Mouse (Mus musculus): ENCODE data around the gene Rplp1. TPM values are rescaled to one million over a fixed set of nuclear protein-coding genes. Genes with fewer than 3 reads are reported as not detected.

Rplp1 gene
- polyA plus RNA-seq, 1 experiment, result 1,116 TPM

DNA sequence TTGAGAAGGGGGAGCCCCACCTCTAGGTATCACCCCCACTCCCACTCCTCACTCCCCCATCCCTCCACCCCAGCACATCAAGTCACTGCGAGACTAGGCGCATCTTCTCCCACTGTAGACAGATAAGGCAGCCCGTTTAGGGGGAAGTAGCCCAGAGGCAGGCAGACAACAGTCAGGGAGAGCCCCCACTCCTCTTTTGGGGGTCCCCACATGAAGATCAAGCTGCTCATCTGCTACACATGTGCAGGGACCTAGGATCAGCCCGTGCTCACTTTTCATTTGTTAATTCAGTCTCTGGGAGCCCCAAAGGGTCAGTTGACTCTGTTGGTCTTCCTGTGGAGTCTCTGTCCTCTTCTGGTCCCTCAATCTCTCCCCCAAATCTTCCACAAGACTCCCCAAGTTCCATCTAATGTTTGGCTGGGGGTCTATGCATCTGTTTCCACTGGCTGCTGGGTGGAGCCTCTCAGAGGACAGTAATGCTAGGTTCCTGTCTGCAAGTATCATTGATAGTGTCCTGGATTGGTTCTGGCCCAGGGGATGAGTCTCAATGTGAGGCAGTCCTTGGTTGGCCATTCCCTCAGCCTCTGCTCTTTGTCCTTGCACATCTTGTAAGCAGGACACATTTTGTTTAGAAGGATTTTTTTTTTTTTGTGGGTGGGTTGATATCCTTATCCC, 6.6 kb downstream of the Rplp1 start:
- TF ChIP-seq CTCF (IDR thresholded peaks at IDR 0.05; ENCODE audit: insufficient read depth, low read depth, low read length), result no peak
- no peak for TF ChIP-seq POLR2A (IDR thresholded peaks at IDR 0.05; ENCODE audit: insufficient read depth, low read depth, low read length)
- H3K4me1 ChIP-seq (ENCODE audit: control insufficient read depth, insufficient read depth, low read length), result peaks cover 3% of the 10 kb centered on the region; the same call in 1 of the 2 replicates
- no peak overlapping the region for H3K27ac ChIP-seq (ENCODE audit: insufficient read depth, low read depth, low read length)
- H3K4me3 ChIP-seq (ENCODE audit: insufficient read depth, low read depth, low read length), result no peak overlapping the region
- 84% methylated on average over 4 of the region's 4 CpGs for WGBS

DNA sequence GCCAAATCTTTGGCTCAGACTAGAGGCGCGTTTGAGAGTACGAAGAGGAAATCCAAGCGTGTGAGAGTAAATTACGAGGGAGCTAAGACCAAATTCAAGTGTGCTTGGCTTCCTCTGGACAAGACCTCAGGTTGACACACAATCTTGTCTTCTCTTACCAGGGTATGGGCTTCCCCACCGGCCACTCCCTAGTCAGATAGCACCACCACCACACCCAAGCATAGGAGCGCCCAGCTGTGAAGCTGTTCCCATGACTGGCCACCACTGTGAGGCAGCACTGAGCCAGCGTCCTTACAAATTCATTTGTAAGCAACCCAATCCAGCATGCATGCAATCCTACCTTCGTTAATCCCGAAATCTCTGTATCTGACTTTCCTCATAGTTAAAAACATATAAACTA, 7.4 kb downstream of the Rplp1 start:
- H3K27ac ChIP-seq (ENCODE audit: insufficient read depth, low read depth, low read length), result no peak overlapping the region
- TF ChIP-seq CTCF (IDR thresholded peaks at IDR 0.05; ENCODE audit: insufficient read depth, low read depth, low read length) (no peak), POLR2A (IDR thresholded peaks at IDR 0.05; ENCODE audit: insufficient read depth, low read depth, low read length) (no peak)
- 71% methylated on average over 10 of the region's 10 CpGs for WGBS
- no peak overlapping the region for H3K4me3 ChIP-seq (ENCODE audit: insufficient read depth, low read depth, low read length)
- H3K4me1 ChIP-seq (ENCODE audit: control insufficient read depth, insufficient read depth, low read length), result peaks cover 9% of the 10 kb centered on the region

- Histone ChIP-seq H3K4me3 (ENCODE audit: insufficient read depth, low read depth, low read length) (no peak overlapping the region), H3K4me1 (ENCODE audit: control insufficient read depth, insufficient read depth, low read length) (peaks cover 9% of the 10 kb centered on the region), H3K27ac (ENCODE audit: insufficient read depth, low read depth, low read length) (no peak overlapping the region)
- TF ChIP-seq POLR2A (IDR thresholded peaks at IDR 0.05; ENCODE audit: insufficient read depth, low read depth, low read length) (no peak), CTCF (IDR thresholded peaks at IDR 0.05; ENCODE audit: insufficient read depth, low read depth, low read length) (no peak)
- WGBS, result 74% methylated on average over 5 of the region's 5 CpGs
Observed at GRCm38 (mm10) chr9:61905576-61905975, 8.8 kb downstream of the Rplp1 start.

GRCm38 (mm10) chr9:61904201-61904600, 10.1 kb downstream of the Rplp1 start:
- no peak overlapping the region for H3K27ac ChIP-seq (ENCODE audit: insufficient read depth, low read depth, low read length)
- TF ChIP-seq POLR2A (IDR thresholded peaks at IDR 0.05; ENCODE audit: insufficient read depth, low read depth, low read length), result no peak
- no peak for TF ChIP-seq CTCF (IDR thresholded peaks at IDR 0.05; ENCODE audit: insufficient read depth, low read depth, low read length)
- 71% methylated on average over 7 of the region's 7 CpGs for WGBS
- H3K4me3 ChIP-seq (ENCODE audit: insufficient read depth, low read depth, low read length), result no peak overlapping the region
- H3K4me1 ChIP-seq (ENCODE audit: control insufficient read depth, insufficient read depth, low read length), result peaks cover 13% of the 10 kb centered on the region

GRCm38 (mm10) chr9:61902445-61902844, 11.9 kb downstream of the Rplp1 start:
- Histone ChIP-seq H3K27ac (ENCODE audit: insufficient read depth, low read depth, low read length) (no peak overlapping the region), H3K4me1 (ENCODE audit: control insufficient read depth, insufficient read depth, low read length) (peaks cover 13% of the 10 kb centered on the region), H3K4me3 (ENCODE audit: insufficient read depth, low read depth, low read length) (no peak overlapping the region)
- 35% methylated on average over 9 of the region's 9 CpGs for WGBS
- no peak for TF ChIP-seq POLR2A (IDR thresholded peaks at IDR 0.05; ENCODE audit: insufficient read depth, low read depth, low read length)
- no peak for TF ChIP-seq CTCF (IDR thresholded peaks at IDR 0.05; ENCODE audit: insufficient read depth, low read depth, low read length)

GRCm38 (mm10) chr9:61901574-61901973, 12.8 kb downstream of the Rplp1 start:
- Histone ChIP-seq H3K27ac (ENCODE audit: insufficient read depth, low read depth, low read length) (no peak overlapping the region), H3K4me1 (ENCODE audit: control insufficient read depth, insufficient read depth, low read length) (peaks cover 13% of the 10 kb centered on the region), H3K4me3 (ENCODE audit: insufficient read depth, low read depth, low read length) (no peak overlapping the region)
- 89% methylated on average over 4 of the region's 4 CpGs for WGBS
- TF ChIP-seq CTCF (IDR thresholded peaks at IDR 0.05; ENCODE audit: insufficient read depth, low read depth, low read length) (no peak), POLR2A (IDR thresholded peaks at IDR 0.05; ENCODE audit: insufficient read depth, low read depth, low read length) (no peak)

DNA sequence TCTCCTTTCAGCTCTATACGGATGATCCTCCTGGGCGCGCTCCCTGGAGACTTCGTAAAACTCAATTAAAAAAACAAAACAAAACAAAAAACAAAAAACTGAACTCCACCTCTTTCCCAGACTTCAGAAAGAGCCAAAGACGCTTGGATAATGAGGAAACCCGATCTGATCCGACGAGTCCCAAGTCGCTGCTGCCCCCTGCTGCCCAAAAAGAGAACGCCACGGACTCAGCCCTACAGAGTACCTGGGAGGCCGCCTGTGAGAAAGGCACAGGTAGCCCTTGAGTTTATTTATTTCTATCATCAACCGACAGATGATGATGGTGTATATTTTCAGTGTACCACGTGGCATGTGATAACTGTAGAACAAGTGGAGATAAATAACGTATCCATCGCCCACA, 14.5 kb downstream of the Rplp1 start:
- TF ChIP-seq CTCF (IDR thresholded peaks at IDR 0.05; ENCODE audit: insufficient read depth, low read depth, low read length) (peak; percentile 81; the same call in 1 of the 2 replicates), POLR2A (IDR thresholded peaks at IDR 0.05; ENCODE audit: insufficient read depth, low read depth, low read length) (no peak)
- Histone ChIP-seq H3K4me1 (ENCODE audit: control insufficient read depth, insufficient read depth, low read length) (peaks cover 13% of the 10 kb centered on the region), H3K4me3 (ENCODE audit: insufficient read depth, low read depth, low read length) (no peak overlapping the region), H3K27ac (ENCODE audit: insufficient read depth, low read depth, low read length) (no peak overlapping the region)
- WGBS, result 10% methylated on average over 16 of the region's 16 CpGs

DNA sequence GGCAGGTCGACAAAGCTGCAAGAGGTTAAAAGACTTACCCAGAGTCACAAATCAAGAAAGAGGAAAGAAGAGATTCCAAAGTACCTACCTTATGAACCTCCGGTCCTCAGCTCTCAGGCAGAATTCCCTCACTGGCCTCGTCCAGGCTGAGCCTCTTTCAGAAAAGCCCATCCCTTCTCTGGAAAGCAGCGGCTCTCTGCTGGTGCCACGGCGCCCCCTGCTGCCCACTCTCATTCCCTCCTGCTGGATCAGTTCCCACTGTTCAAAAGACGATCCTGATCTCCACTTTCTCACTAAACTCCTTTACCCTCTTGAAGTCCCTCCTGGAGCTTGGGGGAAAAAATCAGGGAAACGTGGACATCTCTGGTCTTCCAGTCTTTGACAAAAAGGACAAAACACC, 15.9 kb downstream of the Rplp1 start:
- WGBS, result under 1% methylated on average over 7 of the region's 8 CpGs
- TF ChIP-seq CTCF (IDR thresholded peaks at IDR 0.05; ENCODE audit: insufficient read depth, low read depth, low read length) (peak; percentile 86), POLR2A (IDR thresholded peaks at IDR 0.05; ENCODE audit: insufficient read depth, low read depth, low read length) (no peak)
- Histone ChIP-seq H3K27ac (ENCODE audit: insufficient read depth, low read depth, low read length) (no peak overlapping the region), H3K4me3 (ENCODE audit: insufficient read depth, low read depth, low read length) (no peak overlapping the region), H3K4me1 (ENCODE audit: control insufficient read depth, insufficient read depth, low read length) (peaks cover 13% of the 10 kb centered on the region)

GRCm38 (mm10) chr9:61895014-61895413, 19.3 kb downstream of the Rplp1 start:
- WGBS, result 87% methylated on average over 8 of the region's 8 CpGs
- no peak for TF ChIP-seq POLR2A (IDR thresholded peaks at IDR 0.05; ENCODE audit: insufficient read depth, low read depth, low read length)
- no peak for TF ChIP-seq CTCF (IDR thresholded peaks at IDR 0.05; ENCODE audit: insufficient read depth, low read depth, low read length)
- H3K4me3 ChIP-seq (ENCODE audit: insufficient read depth, low read depth, low read length), result no peak overlapping the region

More at GRCm38 (mm10) chr9:61895014-61895413, 19.3 kb downstream of the Rplp1 start:
- peaks cover 4% of the 10 kb centered on the region; the same call in 1 of the 2 replicates for H3K4me1 ChIP-seq (ENCODE audit: control insufficient read depth, insufficient read depth, low read length)
- H3K27ac ChIP-seq (ENCODE audit: insufficient read depth, low read depth, low read length), result no peak overlapping the region
